In the genomic region with DNA sequence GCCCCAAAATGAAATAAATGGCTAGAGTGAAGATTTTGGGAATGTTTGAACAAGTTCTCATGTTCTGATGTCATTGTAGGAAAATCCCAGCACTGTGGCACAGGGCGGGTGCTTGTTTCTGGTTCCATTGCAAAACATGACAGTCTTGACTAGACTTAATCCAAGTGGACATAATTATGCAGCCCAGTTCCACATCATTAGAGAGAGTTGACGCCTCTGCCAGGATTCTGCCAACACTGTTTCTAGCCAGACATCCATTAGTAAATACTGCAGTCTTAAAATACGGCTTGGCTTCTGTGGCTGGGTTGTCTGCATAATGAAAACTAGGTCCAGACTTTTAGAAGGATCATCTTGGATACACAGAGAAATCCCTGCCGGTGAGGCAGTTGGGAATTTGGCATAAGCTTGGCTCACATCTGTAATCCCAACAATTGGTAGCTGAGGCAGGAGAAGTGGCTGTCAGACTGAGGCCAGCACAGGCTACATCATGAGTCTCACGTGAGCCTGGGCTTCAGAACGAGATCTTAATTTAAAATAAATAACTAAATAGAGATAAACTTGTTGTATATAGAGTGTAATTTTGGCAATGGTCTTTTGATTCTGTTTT, we compare ENCODE assay signal across 9 mouse cellular contexts. TPM values are rescaled to one million over a fixed set of nuclear protein-coding genes. Genes with fewer than 3 reads are reported as not detected.
DNase-seq lines count a peak whose midpoint lies in the region; ATAC-seq and TF ChIP-seq lines count a peak whose summit lies in the region.
"Had no signal": no experiment of that assay in that cellular context is flagged by ENCODE, and none has a peak within 500 bp of the region (broad histone marks: within the 10 kb centered on the region; RNA-seq: fewer than 3 reads in every experiment).

No protein-coding gene starts in this region.

- H3K9ac ChIP-seq in lung, embryonic 16.5 days (ENCODE audit: low read length): no peak overlapping the region
- H3K9ac ChIP-seq: neural tube, embryonic 12.5 days had no signal

- CTCF ChIA-PET in Patski (lab: Charles Lee): interaction anchor here (1.2 to 1.9 kb wide), 4 partner anchors 21 to 103 kb away, joined by 3 to 4 read pairs (median 4); no protein-coding TSS in a partner anchor

- H3K27ac ChIP-seq in lung, embryonic 16.5 days (ENCODE audit: low read length): peak overlapping the region; percentile 78
- H3K27ac ChIP-seq in left cerebral cortex, adult 2 months: no peak overlapping the region
- H3K27ac ChIP-seq: neural tube, embryonic 12.5 days had no signal

- peak; percentile 55; the same call in 1 of the 2 replicates for ATAC-seq in frontal cortex, adult (ENCODE audit: low TSS enrichment)
- ATAC-seq in Patski: peak; percentile 83
- ATAC-seq in lung, embryonic 16.5 days (ENCODE audit: low read depth): peak; percentile 94

- no peaks in the 10 kb centered on the region for H3K4me1 ChIP-seq in lung, embryonic 16.5 days (replicated peaks; ENCODE audit: control insufficient read depth, insufficient read depth, low read length)
- H3K4me1 ChIP-seq: neural tube, embryonic 12.5 days had no signal

- TF ChIP-seq CTCF in Patski (IDR thresholded peaks at IDR 0.05): no peak
- no peak for TF ChIP-seq CTCF in left cerebral cortex, adult 2 months (IDR thresholded peaks at IDR 0.05)

- intact Hi-C loops in left cerebral cortex, adult 2 months (cut with DNase I): no loop called here

- in situ Hi-C loops in Patski (cut with MboI; ENCODE audit: low pct_unique_long_range_greater_than_20kb): no loop called here

- WGBS in lung, embryonic 16.5 days: 47% methylated on average over 6 of the region's 6 CpGs

- no peaks in the 10 kb centered on the region for H3K36me3 ChIP-seq in lung, embryonic 16.5 days (ENCODE audit: control insufficient read depth, insufficient read depth, low read length)
- H3K36me3 ChIP-seq: neural tube, embryonic 12.5 days had no signal

- POLR2A ChIA-PET in Patski (lab: Charles Lee): interaction anchor here (3.2 kb wide), 1 partner anchor 35 kb away, joined by 19 read pairs; a partner anchor contains a TSS

- H3K9me3 ChIP-seq in lung, embryonic 16.5 days (ENCODE audit: control insufficient read depth, low read length): peaks cover 2% of the 10 kb centered on the region; the same call in 1 of the 2 replicates
- H3K9me3 ChIP-seq: neural tube, embryonic 12.5 days had no signal

- H3K4me3 ChIP-seq in lung, embryonic 16.5 days (ENCODE audit: low read length): no peak overlapping the region
- H3K4me3 ChIP-seq in left cerebral cortex, adult 2 months: no peak overlapping the region
- H3K4me3 ChIP-seq: neural tube, embryonic 12.5 days had no signal

- no peaks in the 10 kb centered on the region for H3K27me3 ChIP-seq in Patski
- H3K27me3 ChIP-seq in lung, embryonic 16.5 days (ENCODE audit: control insufficient read depth, insufficient read depth, low read depth, low read length): no peaks in the 10 kb centered on the region
- H3K27me3 ChIP-seq: neural tube, embryonic 12.5 days had no signal

- no peak overlapping the region for H3K4me2 ChIP-seq in lung, embryonic 16.5 days (ENCODE audit: low read depth, low read length)
- H3K4me2 ChIP-seq: neural tube, embryonic 12.5 days had no signal

- no peak for DNase-seq in frontal cortex, postnatal 14 days (ENCODE audit: low spot score in 2 of 2)
- peak; percentile 31 to 36 for DNase-seq in kidney, adult 8-10 months
- DNase-seq in kidney, postnatal 10 days: no peak
- DNase-seq in Patski (ENCODE audit: low read depth, low spot score): peak; percentile 84
- no peak for DNase-seq in adrenal gland, postnatal 4 days (ENCODE audit: low spot score in 2 of 2)
- DNase-seq in left cerebral cortex, adult 2 months (ENCODE audit: extremely low spot score in 1 of 2, low spot score in 2 of 2): no peak

RNA-seq across cellular contexts. Expression of a gene that starts 34.1 kb away (rescaled TPM):
- 331 TPM for polyA plus RNA-seq in Patski (2021)
- 46.0 and 49.7 TPM in 2 replicates for polyA plus RNA-seq in lung, embryonic 16.5 days (2015; fragmentation: Nextera tagmentation; extraction: Ambion mirVana)
- 100 to 1,000 TPM; 198 to 211 TPM for total RNA-seq in adrenal gland, postnatal 4 days (2021)
- 100 to 1,000 TPM; 143 to 144 TPM for total RNA-seq in left cerebral cortex, adult 2 months (2021)

Comparison
In these comparisons a context has a peak if more than half of its experiments do, and no peak if none do; other contexts are left out.
1. DNase-seq: peak in kidney, adult 8-10 months (2 of 2) and Patski (single experiment); none in frontal cortex, postnatal 14 days (0 of 2), kidney, postnatal 10 days (single experiment), adrenal gland, postnatal 4 days (0 of 2) and left cerebral cortex, adult 2 months (0 of 2).
2. Peak in every context shown above with its lines, with median percentiles within 50 percentile points of each other: ATAC-seq.